Mouse (Mus musculus): ENCODE measurements around the gene Ppp2r2c. TPM values are rescaled to one million over a fixed set of nuclear protein-coding genes. Genes with fewer than 3 reads are reported as not detected.
A peak's percentile ranks its signal among the peaks of the same experiment; 100 is the strongest.

Ppp2r2c gene
- polyA plus RNA-seq, 1 experiment from 2014 or later = 0.24 TPM

GRCm38 (mm10) chr5:36904703-36905102 lies 36.4 kb downstream of the Ppp2r2c start:
- Histone ChIP-seq H3K9ac (ENCODE audit: low read length) (no peak overlapping the region), H3K27me3 (ENCODE audit: control insufficient read depth, insufficient read depth, low read length) (no peaks in the 10 kb centered on the region), H3K9me3 (ENCODE audit: control insufficient read depth, low read length) (no peaks in the 10 kb centered on the region), H3K27ac (replicated peaks; ENCODE audit: low read depth, low read length) (no peak overlapping the region), H3K36me3 (ENCODE audit: control insufficient read depth, insufficient read depth, low read length) (no peaks in the 10 kb centered on the region), H3K4me3 (ENCODE audit: low read depth, low read length) (no peak overlapping the region), H3K4me2 (ENCODE audit: low read depth, severe bottlenecking) (no peak overlapping the region), H3K4me1 (ENCODE audit: control insufficient read depth, insufficient read depth, low read length) (no peaks in the 10 kb centered on the region)
- ATAC-seq (ENCODE audit: insufficient number of reproducible peaks, low FRiP score, low TSS enrichment, low read depth) = no peak
- DNase-seq (ENCODE audit: low spot score) = no peak
- 78% methylated on average over 9 of the region's 9 CpGs for WGBS

DNA sequence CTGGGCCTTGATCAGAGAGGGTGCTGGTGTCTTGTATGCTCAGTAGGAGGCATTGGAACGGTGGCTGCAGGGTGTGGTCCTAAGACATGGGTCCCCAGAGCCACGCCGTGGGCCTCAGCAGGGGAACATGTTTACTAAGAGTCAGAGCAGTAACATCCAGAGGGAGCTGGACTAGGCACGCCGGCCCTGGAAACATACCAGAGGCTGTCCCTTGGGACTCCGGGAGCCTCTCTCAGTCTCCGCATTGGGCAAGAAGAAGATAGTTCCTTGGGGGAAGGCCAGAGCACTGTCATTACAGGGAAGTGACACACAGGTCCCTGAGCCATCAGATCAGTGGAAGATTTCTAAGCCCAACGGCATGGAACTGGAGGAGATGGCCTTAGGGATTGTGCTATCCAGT lies 36.9 kb downstream of the Ppp2r2c start:
- DNase-seq (ENCODE audit: low spot score) = no peak
- Histone ChIP-seq H3K4me2 (ENCODE audit: low read depth, severe bottlenecking) (no peak overlapping the region), H3K9me3 (ENCODE audit: control insufficient read depth, low read length) (no peaks in the 10 kb centered on the region), H3K27me3 (ENCODE audit: control insufficient read depth, insufficient read depth, low read length) (no peaks in the 10 kb centered on the region), H3K4me3 (ENCODE audit: low read depth, low read length) (no peak overlapping the region), H3K4me1 (ENCODE audit: control insufficient read depth, insufficient read depth, low read length) (no peaks in the 10 kb centered on the region), H3K36me3 (ENCODE audit: control insufficient read depth, insufficient read depth, low read length) (no peaks in the 10 kb centered on the region), H3K9ac (ENCODE audit: low read length) (no peak overlapping the region), H3K27ac (replicated peaks; ENCODE audit: low read depth, low read length) (no peak overlapping the region)
- WGBS = 86% methylated on average over 8 of the region's 8 CpGs
- ATAC-seq (ENCODE audit: insufficient number of reproducible peaks, low FRiP score, low TSS enrichment, low read depth) = no peak

DNA sequence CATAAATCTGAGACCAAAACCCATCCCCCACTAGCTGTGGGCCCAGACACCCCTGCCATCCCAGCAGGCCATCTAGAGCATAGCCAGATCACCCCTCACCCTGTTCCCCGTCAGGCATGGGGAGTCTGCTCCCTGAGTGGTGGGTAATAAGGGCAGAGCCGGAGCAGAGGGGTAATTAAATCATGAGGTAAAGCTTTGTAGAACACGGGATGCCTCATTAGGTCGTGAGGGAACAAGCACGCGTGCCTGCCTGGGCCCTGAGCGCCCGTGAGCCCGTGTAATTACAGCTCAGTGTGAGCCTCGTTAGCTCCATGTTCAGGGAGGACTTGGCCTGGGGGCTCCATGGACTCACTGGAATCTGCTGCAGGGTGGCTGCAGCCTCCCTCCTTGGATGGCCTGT lies 39.4 kb downstream of the Ppp2r2c start:
- no peaks in the 10 kb centered on the region for H3K36me3 ChIP-seq (ENCODE audit: control insufficient read depth, insufficient read depth, low read length)
- 14% methylated on average over 10 of the region's 10 CpGs for WGBS
- ATAC-seq (ENCODE audit: insufficient number of reproducible peaks, low FRiP score, low TSS enrichment, low read depth) (no peak), DNase-seq (ENCODE audit: low spot score) (peak; percentile 32)
- no peaks in the 10 kb centered on the region for H3K9me3 ChIP-seq (ENCODE audit: control insufficient read depth, low read length)
- no peaks in the 10 kb centered on the region for H3K4me1 ChIP-seq (ENCODE audit: control insufficient read depth, insufficient read depth, low read length)
- H3K4me3 ChIP-seq (ENCODE audit: low read depth, low read length) = no peak overlapping the region
- no peak overlapping the region for H3K27ac ChIP-seq (replicated peaks; ENCODE audit: low read depth, low read length)
- no peak overlapping the region for H3K9ac ChIP-seq (ENCODE audit: low read length)
- H3K4me2 ChIP-seq (ENCODE audit: low read depth, severe bottlenecking) = no peak overlapping the region
- H3K27me3 ChIP-seq (ENCODE audit: control insufficient read depth, insufficient read depth, low read length) = no peaks in the 10 kb centered on the region

DNA sequence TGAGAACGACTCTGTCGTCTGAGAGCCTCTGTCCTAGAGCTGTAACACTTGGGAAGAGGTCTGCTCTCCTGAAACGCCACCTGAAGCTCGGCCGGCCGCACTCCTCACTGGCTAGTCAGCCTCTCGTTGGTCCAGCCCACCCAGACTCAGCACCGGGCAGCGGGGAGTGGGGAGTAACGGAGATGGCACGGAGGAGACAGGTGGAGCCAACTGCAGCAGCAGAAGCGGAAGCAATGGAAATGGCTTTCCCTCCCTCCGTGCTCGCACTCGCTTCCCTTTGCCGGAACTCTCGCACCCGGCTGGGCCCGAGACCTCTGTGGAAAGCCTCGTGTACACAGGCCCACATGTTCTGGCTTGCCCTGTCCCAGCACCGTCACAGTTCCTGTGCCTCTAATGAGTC lies 41.2 kb downstream of the Ppp2r2c start:
- no peaks in the 10 kb centered on the region for H3K27me3 ChIP-seq (ENCODE audit: control insufficient read depth, insufficient read depth, low read length)

GRCm38 (mm10) chr5:36910980-36911379 lies 42.7 kb downstream of the Ppp2r2c start:
- WGBS = 24% methylated on average over 7 of the region's 7 CpGs
- Histone ChIP-seq H3K4me1 (ENCODE audit: control insufficient read depth, insufficient read depth, low read length) (0 out of 2 replicates have a peak, but pooled peaks cover 2% of the 10 kb centered on the region), H3K27ac (replicated peaks; ENCODE audit: low read depth, low read length) (no peak overlapping the region), H3K27me3 (ENCODE audit: control insufficient read depth, insufficient read depth, low read length) (no peaks in the 10 kb centered on the region), H3K9me3 (ENCODE audit: control insufficient read depth, low read length) (no peaks in the 10 kb centered on the region), H3K4me3 (ENCODE audit: low read depth, low read length) (no peak overlapping the region), H3K4me2 (ENCODE audit: low read depth, severe bottlenecking) (no peak overlapping the region), H3K9ac (ENCODE audit: low read length) (no peak overlapping the region), H3K36me3 (ENCODE audit: control insufficient read depth, insufficient read depth, low read length) (no peaks in the 10 kb centered on the region)
- no peak for ATAC-seq (ENCODE audit: insufficient number of reproducible peaks, low FRiP score, low TSS enrichment, low read depth)
- no peak for DNase-seq (ENCODE audit: low spot score)

More for the DNA sequence above, 41.2 kb downstream of the Ppp2r2c start:
- H3K9me3 ChIP-seq (ENCODE audit: control insufficient read depth, low read length) = no peaks in the 10 kb centered on the region
- H3K4me3 ChIP-seq (ENCODE audit: low read depth, low read length) = no peak overlapping the region
- ATAC-seq (ENCODE audit: insufficient number of reproducible peaks, low FRiP score, low TSS enrichment, low read depth) = no peak
- DNase-seq (ENCODE audit: low spot score) = no peak
- H3K36me3 ChIP-seq (ENCODE audit: control insufficient read depth, insufficient read depth, low read length) = no peaks in the 10 kb centered on the region
- WGBS = 87% methylated on average over 21 of the region's 21 CpGs
- no peak overlapping the region for H3K27ac ChIP-seq (replicated peaks; ENCODE audit: low read depth, low read length)
- 0 out of 2 replicates have a peak, but pooled peaks cover 2% of the 10 kb centered on the region for H3K4me1 ChIP-seq (ENCODE audit: control insufficient read depth, insufficient read depth, low read length)
- no peak overlapping the region for H3K9ac ChIP-seq (ENCODE audit: low read length)
- H3K4me2 ChIP-seq (ENCODE audit: low read depth, severe bottlenecking) = no peak overlapping the region

DNA sequence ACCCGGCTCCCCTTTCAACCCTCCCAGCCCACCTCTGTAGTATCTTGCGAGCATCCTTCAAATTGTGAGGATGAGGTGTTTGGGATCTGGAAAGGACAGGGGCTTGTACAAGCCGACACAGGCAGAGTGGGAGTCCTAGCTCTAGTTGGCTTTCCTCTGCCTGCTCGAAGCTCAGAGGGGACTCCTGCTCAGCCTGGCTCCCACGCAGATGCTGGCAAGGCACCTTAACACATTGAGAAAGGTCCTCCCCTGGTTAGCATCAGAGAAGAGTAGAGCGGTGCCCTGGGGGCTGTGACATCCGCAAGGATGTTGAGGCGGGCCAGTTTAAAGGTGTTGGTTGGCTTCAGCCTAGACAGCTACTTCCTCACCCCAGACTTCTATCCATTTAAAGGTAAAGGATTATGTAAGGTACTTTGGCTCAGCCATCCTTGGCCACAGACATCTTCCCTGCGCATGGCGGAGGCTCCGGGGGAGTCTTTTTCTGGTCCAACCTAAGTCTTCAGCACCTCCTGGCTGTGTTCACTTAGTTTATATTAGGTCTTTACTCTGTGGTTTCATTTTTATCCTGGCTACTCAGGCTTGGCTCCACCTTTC lies 43.5 kb downstream of the Ppp2r2c start:
- ATAC-seq (ENCODE audit: insufficient number of reproducible peaks, low FRiP score, low TSS enrichment, low read depth) = no peak
- Histone ChIP-seq H3K4me2 (ENCODE audit: low read depth, severe bottlenecking) (no peak overlapping the region), H3K27ac (replicated peaks; ENCODE audit: low read depth, low read length) (no peak overlapping the region), H3K4me1 (ENCODE audit: control insufficient read depth, insufficient read depth, low read length) (0 out of 2 replicates have a peak, but pooled peaks cover 2% of the 10 kb centered on the region), H3K9me3 (ENCODE audit: control insufficient read depth, low read length) (no peaks in the 10 kb centered on the region), H3K9ac (ENCODE audit: low read length) (no peak overlapping the region), H3K4me3 (ENCODE audit: low read depth, low read length) (no peak overlapping the region), H3K27me3 (ENCODE audit: control insufficient read depth, insufficient read depth, low read length) (no peaks in the 10 kb centered on the region), H3K36me3 (ENCODE audit: control insufficient read depth, insufficient read depth, low read length) (no peaks in the 10 kb centered on the region)
- DNase-seq (ENCODE audit: low spot score) = no peak
- 55% methylated on average over 11 of the region's 11 CpGs for WGBS

- DNase-seq (ENCODE audit: low spot score) (no peak), ATAC-seq (ENCODE audit: insufficient number of reproducible peaks, low FRiP score, low TSS enrichment, low read depth) (no peak)
- no peaks in the 10 kb centered on the region for H3K36me3 ChIP-seq (ENCODE audit: control insufficient read depth, insufficient read depth, low read length)
- H3K4me1 ChIP-seq (ENCODE audit: control insufficient read depth, insufficient read depth, low read length) = 0 out of 2 replicates have a peak, but pooled peaks cover 2% of the 10 kb centered on the region
- no peak overlapping the region for H3K4me2 ChIP-seq (ENCODE audit: low read depth, severe bottlenecking)
- no peak overlapping the region for H3K27ac ChIP-seq (replicated peaks; ENCODE audit: low read depth, low read length)
- H3K4me3 ChIP-seq (ENCODE audit: low read depth, low read length) = no peak overlapping the region
- H3K9me3 ChIP-seq (ENCODE audit: control insufficient read depth, low read length) = no peaks in the 10 kb centered on the region
- 57% methylated on average over 14 of the region's 14 CpGs for WGBS
- no peaks in the 10 kb centered on the region for H3K27me3 ChIP-seq (ENCODE audit: control insufficient read depth, insufficient read depth, low read length)
- H3K9ac ChIP-seq (ENCODE audit: low read length) = no peak overlapping the region
These were observed 44.4 kb downstream of the Ppp2r2c start for GRCm38 (mm10) chr5:36912602-36913310.

DNA sequence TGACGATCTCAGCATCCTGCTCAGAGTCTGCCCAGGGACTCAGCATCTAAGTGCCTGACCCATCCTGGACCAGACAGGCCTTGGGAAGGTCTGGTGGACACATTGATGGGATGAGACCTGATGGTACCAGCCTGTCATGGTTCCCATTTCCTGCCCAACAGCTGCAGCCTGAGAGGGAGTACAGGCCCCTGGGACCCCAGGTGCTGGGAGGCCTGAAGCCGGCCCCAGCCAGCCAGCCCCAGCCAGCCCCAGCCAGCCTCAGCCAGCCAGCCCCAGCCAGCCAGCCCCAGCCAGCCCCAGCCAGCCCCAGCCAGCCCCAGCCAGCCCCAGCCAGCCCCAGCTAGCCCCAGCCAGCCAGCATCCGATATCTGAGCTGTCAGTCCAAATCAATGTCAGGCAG lies 46.9 kb downstream of the Ppp2r2c start:
- Histone ChIP-seq H3K27ac (replicated peaks; ENCODE audit: low read depth, low read length) (no peak overlapping the region), H3K9ac (ENCODE audit: low read length) (no peak overlapping the region), H3K27me3 (ENCODE audit: control insufficient read depth, insufficient read depth, low read length) (no peaks in the 10 kb centered on the region), H3K4me3 (ENCODE audit: low read depth, low read length) (no peak overlapping the region), H3K4me2 (ENCODE audit: low read depth, severe bottlenecking) (no peak overlapping the region), H3K36me3 (ENCODE audit: control insufficient read depth, insufficient read depth, low read length) (no peaks in the 10 kb centered on the region), H3K4me1 (ENCODE audit: control insufficient read depth, insufficient read depth, low read length) (0 out of 2 replicates have a peak, but pooled peaks cover 2% of the 10 kb centered on the region), H3K9me3 (ENCODE audit: control insufficient read depth, low read length) (no peaks in the 10 kb centered on the region)
- WGBS = 57% methylated on average over 3 of the region's 3 CpGs
- ATAC-seq (ENCODE audit: insufficient number of reproducible peaks, low FRiP score, low TSS enrichment, low read depth) (no peak), DNase-seq (ENCODE audit: low spot score) (no peak)

All from limb, embryonic 11.5 days (tissue).